Mouse (Mus musculus): Measurements from ENCODE around the gene Defb48.

DNA sequence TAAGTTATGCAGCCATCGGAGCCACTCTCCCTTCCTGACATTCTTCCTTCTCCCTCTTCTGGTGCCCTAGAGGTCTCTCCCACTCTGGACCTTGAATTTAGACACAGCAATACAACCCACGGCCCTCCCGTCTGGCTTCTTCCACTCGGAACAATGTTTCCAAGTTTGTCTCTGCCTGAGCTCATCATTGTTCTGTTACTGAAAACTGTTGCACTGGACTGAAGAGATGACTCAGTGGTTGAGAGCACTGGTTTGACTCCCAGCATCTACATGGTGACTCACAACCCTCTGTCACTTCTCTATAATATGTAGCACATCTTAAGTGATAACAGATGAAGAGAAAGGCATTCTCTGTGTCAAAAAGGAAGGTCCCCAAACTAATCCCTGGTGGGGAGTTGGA, 30.4 kb upstream of the Defb48 start:
- TF ChIP-seq CTCF (IDR thresholded peaks at IDR 0.05; ENCODE audit: insufficient read depth, low read depth, low read length) (no peak), POLR2A (IDR thresholded peaks at IDR 0.05; ENCODE audit: insufficient read depth, low read depth, low read length) (no peak)

Measured in olfactory bulb, adult 2 months (tissue).